ENCODE assay signal across 7 mouse cellular contexts in genomic region chr9:40784374-40784967, GRCm38 (mm10). TPM values are rescaled to one million over a fixed set of nuclear protein-coding genes. Genes with fewer than 3 reads are reported as not detected.
DNase-seq lines count a peak whose midpoint lies in the region; ATAC-seq lines count a peak whose summit lies in the region.

No protein-coding gene starts in this region.

- peaks cover 11% of the 10 kb centered on the region for H3K36me3 ChIP-seq in forebrain, embryonic 14.5 days (ENCODE audit: control insufficient read depth, insufficient read depth, low read length)
- no peaks in the 10 kb centered on the region for H3K36me3 ChIP-seq in liver, embryonic 13.5 days

- H3K4me2 ChIP-seq in forebrain, embryonic 14.5 days (ENCODE audit: low read length) = peak overlapping the region; percentile 10; the same call in 1 of the 2 replicates
- H3K4me2 ChIP-seq in liver, embryonic 13.5 days = peak overlapping the region; percentile 20; the same call in 1 of the 2 replicates

- DNase-seq in right cerebral cortex, postnatal 10 days (ENCODE audit: low spot score in 2 of 2) = peak; percentile 58 to 62
- DNase-seq in right cerebral cortex, adult 2 months (ENCODE audit: low spot score in 2 of 2) = no peak
- peak; percentile 78 for DNase-seq in forebrain, embryonic 14.5 days (ENCODE audit: low spot score)
- no peak for DNase-seq in liver, embryonic 13.5 days
- peak; percentile 23 for DNase-seq in yolk sac, embryonic 10.5 days (ENCODE audit: low spot score)
- no peak for DNase-seq in ovary, postnatal 14 days (ENCODE audit: low spot score)

- no peaks in the 10 kb centered on the region for H3K9me3 ChIP-seq in forebrain, embryonic 14.5 days (replicated peaks; ENCODE audit: control insufficient read depth, low read length)
- H3K9me3 ChIP-seq in liver, embryonic 13.5 days (replicated peaks) = no peaks in the 10 kb centered on the region

- peak overlapping the region; percentile 67 for H3K27ac ChIP-seq in forebrain, embryonic 14.5 days (ENCODE audit: low read depth, low read length)
- no peak overlapping the region for H3K27ac ChIP-seq in liver, embryonic 13.5 days

- peak overlapping the region; percentile 13; the same call in 1 of the 2 replicates for H3K9ac ChIP-seq in forebrain, embryonic 14.5 days (ENCODE audit: low read length)
- no peak overlapping the region for H3K9ac ChIP-seq in liver, embryonic 13.5 days

- peak; percentile 74 for ATAC-seq in forebrain, embryonic 14.5 days
- no peak for ATAC-seq in liver, embryonic 13.5 days (ENCODE audit: low read depth)
- ATAC-seq in CD4-positive, CD25-positive, alpha-beta regulatory T cell, adult 4 months = no peak

- H3K4me3 ChIP-seq in forebrain, embryonic 14.5 days (ENCODE audit: low read depth, low read length) = no peak overlapping the region
- no peak overlapping the region for H3K4me3 ChIP-seq in liver, embryonic 13.5 days (replicated peaks)

- peaks cover 10% of the 10 kb centered on the region; the same call in 1 of the 2 replicates for H3K4me1 ChIP-seq in forebrain, embryonic 14.5 days (ENCODE audit: control insufficient read depth, insufficient read depth, low read length)
- H3K4me1 ChIP-seq in liver, embryonic 13.5 days (replicated peaks) = peaks cover 29% of the 10 kb centered on the region

- no peaks in the 10 kb centered on the region for H3K27me3 ChIP-seq in forebrain, embryonic 14.5 days (replicated peaks; ENCODE audit: control insufficient read depth, insufficient read depth, low read length)
- peaks cover 37% of the 10 kb centered on the region for H3K27me3 ChIP-seq in liver, embryonic 13.5 days

- WGBS in forebrain, embryonic 14.5 days = 6% methylated on average over 9 of the region's 9 CpGs
- 13% methylated on average over 9 of the region's 9 CpGs for WGBS in liver, embryonic 13.5 days (ENCODE audit: insufficient replicate concordance)

RNA-seq across cellular contexts. Expression of gene Hspa8, which starts 16.3 kb away (rescaled TPM):
- polyA plus RNA-seq in forebrain, embryonic 14.5 days (2014; fragmentation: Nextera tagmentation; extraction: Ambion mirVana) = 3,062 and 3,353 TPM in 2 replicates
- polyA plus RNA-seq in liver, embryonic 13.5 days (2015; fragmentation: Nextera tagmentation; extraction: Ambion mirVana) = 1,780 and 2,224 TPM in 2 replicates
- 1,000 to 10,000 TPM; 3,203 to 3,707 TPM for polyA plus RNA-seq in CD4-positive, CD25-positive, alpha-beta regulatory T cell, adult 4 months (2017; shearing (Covaris generic))

Comparison
In these comparisons a context has a peak if more than half of its experiments do, and no peak if none do; other contexts are left out.
1. DNase-seq: peak in right cerebral cortex, postnatal 10 days (2 of 2), forebrain, embryonic 14.5 days (single experiment) and yolk sac, embryonic 10.5 days (single experiment); none in right cerebral cortex, adult 2 months (0 of 2), liver, embryonic 13.5 days (single experiment) and ovary, postnatal 14 days (single experiment).